Mouse (Mus musculus) cortical plate, adult 2 months (tissue): ENCODE measurements around the gene Pla2g4b. TPM values are rescaled to one million over a fixed set of nuclear protein-coding genes. Genes with fewer than 3 reads are reported as not detected.

Experiments
- H3K27ac ChIP-seq: fragments of 200-500 bp; 2 replicates; pipeline ENCODE4 v1.5.1; 2012; ENCODE audit warnings: low read length, control low read depth, inconsistent platforms; ENCODE audit not compliant: insufficient read depth
- H3K4me1 ChIP-seq: fragments of 200-500 bp; 2 replicates; pipeline ENCODE4 v1.6.1; 2011; ENCODE audit warnings: low read length; ENCODE audit not compliant: control insufficient read depth, insufficient read depth
- H3K4me3 ChIP-seq: fragments of 200-500 bp; 2 replicates; pipeline ENCODE4 v1.5.1; 2011; ENCODE audit warnings: mild to moderate bottlenecking, low read length, control low read depth; ENCODE audit not compliant: insufficient read depth
- CTCF ChIP-seq: fragments of 200-500 bp; IDR thresholded peaks from 2 replicates; pipeline ENCODE4 v1.5.1; 2011; ENCODE audit warnings: mild to moderate bottlenecking, control low read depth, low read length; ENCODE audit not compliant: insufficient read depth; ENCODE audit errors: extremely low read depth
- POLR2A ChIP-seq: fragments of 200-500 bp; IDR thresholded peaks from 2 replicates; pipeline ENCODE4 v1.6.1; 2011; ENCODE audit warnings: mild to moderate bottlenecking, low read length, control low read depth; ENCODE audit not compliant: insufficient read depth; ENCODE audit errors: extremely low read depth
- polyA plus RNA-seq: library from polyadenylated mRNA; depleted of rRNA; stranded (reverse); fragments of >200 nt; gene quantifications from 2 replicates; pipeline ENCODE4 v1.2.3, GENCODE M21; 2012; rRNA removed

Pla2g4b gene
- 4.4 and 6.3 TPM in 2 replicates for polyA plus RNA-seq

DNA sequence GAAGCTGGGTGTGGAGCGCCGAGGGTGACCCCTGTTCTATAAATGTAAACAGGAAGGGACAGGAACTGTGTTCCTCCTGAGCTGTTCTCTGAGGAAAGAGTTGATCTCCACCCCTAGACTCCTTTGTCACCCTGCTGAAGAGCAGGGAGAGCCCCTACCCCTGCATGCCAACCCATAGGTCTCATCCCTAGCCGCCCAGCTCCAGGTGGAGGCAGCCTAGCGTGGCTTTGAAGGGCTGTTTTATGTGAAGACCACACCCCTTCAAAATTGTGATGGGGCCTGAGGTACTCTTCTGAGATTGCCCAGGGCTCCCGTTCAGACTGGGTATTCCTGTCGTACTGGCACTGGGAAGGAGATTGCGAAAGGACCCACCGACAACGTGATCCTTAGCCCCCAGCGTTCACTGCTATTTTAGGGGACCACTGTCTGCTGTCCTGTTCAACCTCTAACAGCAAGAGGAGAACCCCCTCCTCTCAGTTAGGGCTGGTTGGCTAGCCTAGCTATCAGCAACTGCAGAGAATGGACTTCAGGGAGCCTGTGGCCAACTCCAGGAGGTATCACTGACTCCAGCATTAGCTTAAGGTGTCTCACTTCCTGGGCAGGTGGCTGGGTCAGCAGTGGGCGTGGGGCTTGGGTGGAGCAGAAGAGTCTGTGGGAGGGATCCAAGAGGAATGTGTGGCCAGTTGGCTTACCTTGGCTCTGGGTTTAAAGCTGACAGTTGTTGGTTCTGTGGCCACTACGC is at the start of gene Pla2g4b:
Gene Pla2g4b (plus strand): TSS at position 692 of the 742 bp plus-strand sequence.
- Histone ChIP-seq H3K4me1 (peaks cover 2% of the 10 kb centered on the region; the same call in 1 of the 2 replicates), H3K27ac (no peak within 1 kb of the TSS), H3K4me3 (no peak within 1 kb of the TSS)
- TF ChIP-seq CTCF, result no peak
- no peak for TF ChIP-seq POLR2A

DNA sequence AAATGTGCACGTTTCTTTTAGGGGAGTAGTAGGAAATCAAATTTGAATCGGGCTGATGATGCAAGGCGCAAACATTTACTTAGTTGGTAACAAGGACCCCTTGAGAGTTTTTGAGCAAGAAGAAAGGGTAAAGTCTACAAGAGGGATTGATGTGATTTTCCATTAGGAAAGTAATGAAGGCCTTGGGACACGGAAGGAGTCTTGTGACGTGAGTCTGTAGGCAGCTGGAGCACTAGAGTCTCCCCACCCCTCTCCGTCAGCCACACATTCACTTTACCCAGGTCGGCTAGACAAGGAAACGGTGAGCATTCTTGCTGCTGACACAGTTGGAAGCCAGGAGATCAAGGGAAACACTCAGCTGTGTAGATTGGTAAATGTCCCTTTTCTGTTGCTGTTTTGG is 47.3 kb upstream of the Pla2g4b start:
- peaks cover 6% of the 10 kb centered on the region for H3K4me1 ChIP-seq
- H3K4me3 ChIP-seq, result no peak overlapping the region
- H3K27ac ChIP-seq, result no peak overlapping the region
- TF ChIP-seq POLR2A (no peak), CTCF (no peak)

DNA sequence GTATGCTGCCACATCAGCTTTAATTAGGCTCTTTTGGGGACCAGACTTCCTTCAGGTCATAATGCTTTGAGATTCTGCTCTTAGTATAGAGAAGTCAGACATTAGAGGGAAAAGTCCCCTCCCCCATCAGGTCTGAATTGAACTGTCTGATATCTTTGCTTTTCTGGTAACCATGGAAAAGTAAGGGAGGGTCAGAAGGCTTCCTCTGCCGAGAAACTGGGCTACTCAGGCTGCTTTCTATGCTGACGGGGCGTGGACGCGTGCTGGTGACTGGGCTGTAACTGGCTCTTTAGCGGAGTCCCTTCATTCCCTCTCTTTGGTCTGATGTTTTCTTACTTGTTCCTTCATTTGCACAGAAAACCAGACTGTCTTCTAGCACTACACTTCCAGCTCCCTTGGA is 46.8 kb upstream of the Pla2g4b start:
- TF ChIP-seq CTCF, result no peak
- no peak for TF ChIP-seq POLR2A

DNA sequence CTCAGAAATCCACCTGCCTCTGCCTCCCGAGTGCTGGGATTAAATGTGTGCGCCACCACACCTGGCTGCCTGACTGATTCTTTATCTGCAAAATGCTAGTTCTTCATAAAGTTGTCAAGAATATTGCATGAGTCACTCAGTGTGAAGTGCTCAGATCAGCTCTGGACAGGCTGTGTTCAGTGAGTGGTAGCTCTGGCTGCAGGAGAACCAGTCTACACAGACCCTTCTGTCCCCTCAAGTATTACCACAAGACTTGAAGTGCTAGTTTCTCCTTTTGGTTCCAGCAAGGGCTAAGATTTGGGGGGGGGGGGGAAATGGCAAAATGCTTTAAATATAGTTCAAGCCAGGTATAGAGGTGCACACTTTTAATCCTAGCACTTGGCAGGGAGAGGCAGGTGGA is 45.8 kb upstream of the Pla2g4b start:
- H3K4me3 ChIP-seq, result no peak overlapping the region
- H3K4me1 ChIP-seq, result peaks cover 6% of the 10 kb centered on the region
- TF ChIP-seq POLR2A (no peak), CTCF (no peak)
- H3K27ac ChIP-seq, result no peak overlapping the region

More for the DNA sequence above, 46.8 kb upstream of the Pla2g4b start:
- Histone ChIP-seq H3K4me1 (peaks cover 6% of the 10 kb centered on the region), H3K4me3 (no peak overlapping the region), H3K27ac (no peak overlapping the region)

DNA sequence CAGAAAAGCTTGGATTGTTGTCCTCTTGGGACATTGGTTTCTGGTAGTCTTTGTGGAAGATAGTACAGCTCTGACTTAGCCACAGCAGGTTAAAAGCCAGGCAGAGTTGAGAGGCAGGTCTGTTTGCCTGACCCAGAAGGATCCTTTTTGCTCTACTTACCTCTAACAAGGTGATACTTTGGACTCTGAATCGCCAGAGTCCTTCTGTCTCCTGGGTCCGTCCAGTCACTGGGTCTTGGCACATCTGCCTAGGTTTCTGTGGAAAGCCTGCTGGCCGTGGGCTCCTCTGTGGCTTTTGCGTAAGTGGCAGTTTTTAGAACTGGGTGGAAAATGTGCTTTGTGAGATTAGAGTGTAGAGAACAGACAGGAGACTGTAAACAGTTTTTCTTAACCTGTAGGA is 44.3 kb upstream of the Pla2g4b start:
- Histone ChIP-seq H3K27ac (no peak overlapping the region), H3K4me3 (no peak overlapping the region), H3K4me1 (peaks cover 6% of the 10 kb centered on the region)
- TF ChIP-seq CTCF (no peak), POLR2A (no peak)

DNA sequence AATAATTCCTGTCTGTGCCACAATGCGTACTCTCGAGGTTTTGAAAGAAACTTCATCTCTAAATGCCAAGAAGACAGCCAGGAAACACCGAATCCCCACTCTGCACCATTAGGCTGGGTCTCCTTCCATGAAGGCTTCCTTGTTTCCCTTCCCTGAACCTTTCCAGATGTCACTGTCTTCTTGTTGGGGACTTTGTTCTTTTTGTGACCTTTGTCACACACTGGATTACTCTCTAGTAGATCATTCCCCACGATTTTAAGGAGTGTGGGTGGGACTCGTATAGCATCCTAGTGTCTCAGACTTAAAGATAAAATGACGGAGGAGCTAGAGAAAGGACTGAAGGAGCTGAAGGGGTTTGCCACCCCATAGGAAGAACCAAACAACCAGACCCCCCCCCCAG is 42.3 kb upstream of the Pla2g4b start:
- no peak overlapping the region for H3K4me3 ChIP-seq
- no peak for TF ChIP-seq POLR2A
- TF ChIP-seq CTCF, result no peak
- H3K4me1 ChIP-seq, result peaks cover 13% of the 10 kb centered on the region
- H3K27ac ChIP-seq, result no peak overlapping the region

DNA sequence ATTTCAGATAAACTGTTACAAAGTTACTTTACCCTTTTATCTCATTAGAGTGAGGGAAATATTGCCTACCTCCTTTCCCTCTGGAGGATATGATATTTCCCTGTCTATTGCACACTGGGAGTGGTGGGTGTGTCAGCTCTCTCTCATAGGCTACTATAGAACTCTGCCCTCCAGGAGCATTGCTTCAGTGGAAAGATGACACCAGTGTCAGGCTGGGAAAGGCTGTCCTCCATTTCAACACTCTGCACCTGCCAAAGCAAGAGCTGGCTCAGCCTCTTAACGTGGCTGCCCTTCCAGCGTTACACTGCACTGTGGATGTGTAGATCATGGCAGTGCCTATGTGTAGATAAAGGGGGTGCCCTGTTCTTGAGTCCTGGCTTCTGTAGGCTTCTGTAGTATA is 40.9 kb upstream of the Pla2g4b start:
- no peak for TF ChIP-seq CTCF
- TF ChIP-seq POLR2A, result no peak
- Histone ChIP-seq H3K4me3 (no peak overlapping the region), H3K4me1 (peaks cover 14% of the 10 kb centered on the region), H3K27ac (no peak overlapping the region)

DNA sequence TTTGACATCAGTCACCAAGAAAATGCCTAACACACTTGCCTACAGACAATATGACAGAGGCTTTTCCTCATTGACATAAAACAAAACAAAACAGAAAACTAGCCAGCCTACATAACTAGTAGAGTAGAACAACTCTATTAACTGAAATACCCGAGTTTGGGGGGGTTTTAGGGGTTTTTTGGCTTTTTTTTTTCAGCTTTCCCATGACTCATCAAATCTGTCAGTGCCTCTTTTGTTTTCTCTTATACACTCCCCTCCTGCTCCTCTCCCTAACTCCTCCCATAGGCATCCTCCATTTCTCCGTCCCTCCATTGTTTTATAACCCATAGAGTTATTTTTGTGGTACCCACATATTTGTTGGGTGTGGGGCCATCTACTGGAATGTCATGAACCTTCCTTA is 39.7 kb upstream of the Pla2g4b start:
- Histone ChIP-seq H3K4me1 (peaks cover 15% of the 10 kb centered on the region), H3K27ac (no peak overlapping the region), H3K4me3 (no peak overlapping the region)
- TF ChIP-seq CTCF, result no peak
- no peak for TF ChIP-seq POLR2A

DNA sequence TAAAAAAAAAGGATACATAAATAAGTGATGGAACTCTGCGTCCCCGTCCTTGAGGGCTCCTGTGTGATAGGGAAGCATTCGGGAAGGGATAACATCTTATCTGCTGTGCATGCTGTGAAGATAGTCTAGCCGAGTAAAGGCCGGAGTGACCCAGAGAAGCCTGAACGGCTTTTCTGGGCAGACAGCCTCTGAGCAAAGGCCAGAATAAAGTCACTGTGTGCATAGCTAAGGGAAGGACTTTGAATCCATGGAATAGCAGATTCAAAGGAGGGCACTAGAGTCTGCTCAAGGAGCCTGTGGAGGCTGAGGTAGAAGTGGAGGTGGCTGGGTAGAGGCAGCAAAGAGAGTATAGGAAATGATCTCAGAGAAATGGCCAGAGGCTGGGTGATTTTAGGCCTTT is 38.4 kb upstream of the Pla2g4b start:
- no peak for TF ChIP-seq CTCF
- TF ChIP-seq POLR2A, result no peak

DNA sequence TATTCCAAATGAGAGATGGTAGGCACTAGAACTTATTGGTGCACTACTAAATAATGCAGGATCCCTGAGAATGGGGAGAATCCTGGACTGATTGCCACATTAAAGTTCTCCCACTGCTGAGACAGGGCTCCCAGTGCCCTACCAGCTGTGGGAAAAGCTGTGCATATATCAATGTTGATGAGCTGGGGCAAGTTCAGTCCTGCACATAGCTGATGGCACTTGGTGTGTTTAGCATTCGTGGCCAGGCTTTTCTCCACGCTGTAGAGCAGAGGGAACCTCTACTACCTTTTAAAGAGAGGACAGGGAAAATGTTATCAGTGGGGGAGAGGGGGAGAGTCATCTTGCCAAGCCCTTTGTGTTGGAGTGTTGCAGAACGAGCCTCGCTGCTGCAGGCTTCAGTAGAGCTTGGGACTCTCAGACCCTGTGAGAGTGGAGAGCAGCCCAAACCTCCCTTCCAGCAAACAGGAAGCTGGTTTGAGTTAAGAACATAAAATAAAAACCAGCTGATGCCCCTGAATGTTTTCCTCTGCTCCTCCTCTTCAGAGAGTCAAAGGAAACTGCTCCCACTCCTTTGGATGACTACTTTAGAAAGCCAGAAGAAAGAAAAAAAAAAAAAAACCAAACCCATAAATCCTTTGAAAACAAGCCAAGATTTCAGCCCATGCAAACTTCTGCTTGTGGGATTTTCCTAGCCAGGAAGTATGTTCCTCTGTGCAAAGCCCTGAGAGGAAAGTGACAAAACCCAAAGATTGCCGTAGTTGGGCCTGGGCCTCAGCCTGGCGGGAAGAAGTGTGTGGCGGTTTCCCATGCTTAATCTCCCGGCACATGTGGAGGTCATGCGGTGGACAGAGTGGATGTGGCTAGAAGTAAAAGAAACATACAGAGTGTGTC is 37.6 kb upstream of the Pla2g4b start:
- H3K27ac ChIP-seq, result 0 out of 2 replicates have a peak overlapping the region, but pooled peaks have one; percentile 45
- H3K4me1 ChIP-seq, result peaks cover 12% of the 10 kb centered on the region
- no peak overlapping the region for H3K4me3 ChIP-seq
- TF ChIP-seq POLR2A (no peak), CTCF (no peak)

More for the DNA sequence above, 38.4 kb upstream of the Pla2g4b start:
- Histone ChIP-seq H3K4me3 (no peak overlapping the region), H3K27ac (no peak overlapping the region), H3K4me1 (peaks cover 12% of the 10 kb centered on the region)
